Mouse (Mus musculus) embryonic facial prominence, embryonic 13.5 days (tissue): ENCODE data around the gene Prdm13. TPM values are rescaled to one million over a fixed set of nuclear protein-coding genes. Genes with fewer than 3 reads are reported as not detected.

Source experiments
- ATAC-seq: fragments of 200-750 bp; cut with Nextera tagmentation; 2 replicates; pipeline ENCODE4 v1.8.0; 2017; ENCODE audit warnings: low read depth; ENCODE audit not compliant: insufficient number of reproducible peaks, insufficient read depth, low FRiP score, low TSS enrichment
- H3K27ac ChIP-seq: fragments of 300-500 bp; sonication (generic); 2 replicates; pipeline ENCODE4 v1.5.1; 2015; ENCODE audit warnings: moderate library complexity, mild to moderate bottlenecking, inconsistent platforms
- H3K27me3 ChIP-seq: fragments of 300-500 bp; sonication (generic); 2 replicates; pipeline ENCODE4 v1.6.1; 2015; ENCODE audit warnings: mild to moderate bottlenecking, inconsistent platforms
- H3K36me3 ChIP-seq: fragments of 300-500 bp; sonication (generic); 2 replicates; pipeline ENCODE4 v1.6.1; 2015; ENCODE audit warnings: mild to moderate bottlenecking, inconsistent platforms
- H3K4me1 ChIP-seq: fragments of 300-500 bp; sonication (generic); 2 replicates; pipeline ENCODE4 v1.6.1; 2015; ENCODE audit warnings: inconsistent platforms
- H3K4me2 ChIP-seq: fragments of 300-500 bp; sonication (generic); 2 replicates; pipeline ENCODE4 v1.6.1; 2015; ENCODE audit warnings: moderate library complexity, mild to moderate bottlenecking, inconsistent platforms
- H3K4me3 ChIP-seq: fragments of 300-500 bp; sonication (generic); 2 replicates; pipeline ENCODE4 v1.5.1; 2015; ENCODE audit warnings: mild to moderate bottlenecking, inconsistent platforms
- H3K9ac ChIP-seq: fragments of 300-500 bp; sonication (generic); 2 replicates; pipeline ENCODE4 v1.6.1; 2015; ENCODE audit warnings: mild to moderate bottlenecking, inconsistent platforms
- H3K9me3 ChIP-seq: fragments of 300-500 bp; sonication (generic); 2 replicates; pipeline ENCODE4 v1.6.1; 2016; ENCODE audit warnings: inconsistent platforms
- WGBS: fragments of 180-500 bp; shearing (Covaris S2); methylation state at CpG from one replicate; pipeline ENCODE4 v1.1.7; 2015; ENCODE audit warnings: mixed read lengths; 5-methylcytosine and 5-hydroxymethylcytosine counted together
- polyA plus RNA-seq: library from polyadenylated mRNA; unstranded; fragments of >200 nt; fragmentation: Nextera tagmentation; extraction: Ambion mirVana; gene quantifications from 2 replicates; pipeline ENCODE4 v1.2.1, GENCODE M21; 2015

Gene Prdm13
- polyA plus RNA-seq, 1 experiment from 2014 or later = not detected

DNA sequence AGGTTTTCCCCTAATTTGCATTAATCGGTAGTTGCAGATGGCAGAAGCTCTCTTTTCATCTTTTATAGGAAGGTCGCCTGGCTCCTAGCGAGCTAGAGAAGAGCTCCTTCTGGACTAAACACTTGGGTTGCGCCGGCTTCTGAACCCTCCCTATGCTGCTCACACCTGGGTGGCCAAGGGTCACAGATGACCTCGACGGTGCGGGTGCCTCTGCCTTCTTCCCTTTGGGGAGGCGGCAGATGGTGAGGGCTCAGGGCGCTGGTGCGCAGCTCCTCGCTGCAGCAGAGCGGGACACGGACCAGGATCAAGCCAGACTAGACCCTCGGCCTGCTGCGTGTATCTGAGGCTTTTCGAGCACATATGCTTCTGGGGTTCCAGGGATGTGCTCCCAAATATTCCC is 11.7 kb downstream of the Prdm13 start:
- Histone ChIP-seq H3K4me2 (no peak overlapping the region), H3K4me1 (peaks cover 9% of the 10 kb centered on the region), H3K36me3 (no peaks in the 10 kb centered on the region), H3K27me3 (peaks cover 89% of the 10 kb centered on the region), H3K9ac (no peak overlapping the region), H3K27ac (no peak overlapping the region), H3K9me3 (no peaks in the 10 kb centered on the region), H3K4me3 (no peak overlapping the region)
- no peak for ATAC-seq
- WGBS = 3% methylated on average over 17 of the region's 17 CpGs

DNA sequence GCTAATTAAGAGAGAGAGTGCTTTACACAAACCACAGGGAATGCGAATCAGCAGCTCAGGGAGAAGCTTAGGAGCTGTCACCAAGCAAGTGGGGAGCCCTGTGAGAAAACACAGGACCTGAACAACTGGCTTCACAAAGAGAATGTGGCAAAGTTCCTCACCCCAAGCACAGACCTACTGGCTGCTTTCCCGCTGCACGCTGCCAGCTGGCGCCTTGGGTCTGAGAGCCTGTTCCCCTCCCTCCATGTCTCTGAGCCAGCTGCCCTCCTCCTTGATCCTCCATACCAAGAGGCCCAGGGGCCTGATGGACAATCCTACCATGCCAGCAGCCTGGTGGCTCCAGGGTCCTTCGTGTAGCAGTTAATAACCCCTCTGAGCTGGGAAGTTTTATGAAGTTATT is 19.8 kb downstream of the Prdm13 start:
- H3K4me3 ChIP-seq = no peak overlapping the region
- no peaks in the 10 kb centered on the region for H3K36me3 ChIP-seq
- no peak overlapping the region for H3K27ac ChIP-seq
- no peak for ATAC-seq
- H3K4me2 ChIP-seq = no peak overlapping the region
- H3K9ac ChIP-seq = no peak overlapping the region
- 8% methylated on average over 5 of the region's 5 CpGs for WGBS
- H3K27me3 ChIP-seq = peaks cover 30% of the 10 kb centered on the region
- H3K4me1 ChIP-seq = no peaks in the 10 kb centered on the region
- no peaks in the 10 kb centered on the region for H3K9me3 ChIP-seq

DNA sequence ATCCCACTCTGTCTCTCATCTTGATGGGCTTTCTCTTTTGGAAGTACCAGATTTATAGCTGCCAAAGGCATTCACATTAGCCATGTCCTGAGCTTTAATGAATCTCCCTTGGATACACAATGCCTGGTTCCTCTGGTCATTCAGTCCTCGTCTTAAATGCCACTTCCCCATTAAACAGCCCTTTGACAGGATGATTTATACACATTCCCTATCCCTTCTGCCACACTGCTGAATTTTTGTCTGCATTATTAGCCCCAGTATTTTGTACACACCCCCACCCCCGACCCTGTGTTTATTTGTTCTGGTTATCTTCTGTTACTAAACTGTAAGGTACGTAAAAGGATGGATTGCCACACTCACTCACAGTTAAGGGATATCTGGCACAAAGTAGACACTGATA is 27.6 kb downstream of the Prdm13 start:
- 75% methylated on average over 3 of the region's 3 CpGs for WGBS
- Histone ChIP-seq H3K36me3 (no peaks in the 10 kb centered on the region), H3K4me3 (no peak overlapping the region), H3K9ac (no peak overlapping the region), H3K27ac (no peak overlapping the region), H3K9me3 (no peaks in the 10 kb centered on the region), H3K4me1 (no peaks in the 10 kb centered on the region), H3K27me3 (no peaks in the 10 kb centered on the region; the same call in 1 of the 2 replicates), H3K4me2 (no peak overlapping the region)
- no peak for ATAC-seq

DNA sequence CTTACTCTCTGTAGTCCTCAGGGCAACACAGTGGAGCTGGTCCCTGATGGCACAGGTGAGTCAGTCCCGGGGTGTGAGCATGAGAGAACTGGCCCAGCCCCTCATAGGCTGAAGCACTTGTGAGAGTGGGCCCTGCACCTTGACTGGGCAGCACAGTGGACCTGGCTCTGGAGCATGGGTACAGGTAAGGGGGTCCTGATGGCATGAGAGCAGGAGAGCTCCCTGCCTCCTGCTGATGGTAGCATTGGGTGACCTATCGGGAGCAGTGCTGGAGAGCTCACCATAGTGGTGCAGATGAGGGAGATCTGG is 56.5 kb downstream of the Prdm13 start:
- H3K4me3 ChIP-seq = no peak overlapping the region
- no peak overlapping the region for H3K9ac ChIP-seq
- H3K4me1 ChIP-seq = no peaks in the 10 kb centered on the region
- no peak overlapping the region for H3K4me2 ChIP-seq
- no peaks in the 10 kb centered on the region for H3K9me3 ChIP-seq
- no peak for ATAC-seq
- WGBS = 85% methylated on average over 2 of the region's 2 CpGs
- no peaks in the 10 kb centered on the region for H3K36me3 ChIP-seq
- no peaks in the 10 kb centered on the region for H3K27me3 ChIP-seq
- no peak overlapping the region for H3K27ac ChIP-seq

DNA sequence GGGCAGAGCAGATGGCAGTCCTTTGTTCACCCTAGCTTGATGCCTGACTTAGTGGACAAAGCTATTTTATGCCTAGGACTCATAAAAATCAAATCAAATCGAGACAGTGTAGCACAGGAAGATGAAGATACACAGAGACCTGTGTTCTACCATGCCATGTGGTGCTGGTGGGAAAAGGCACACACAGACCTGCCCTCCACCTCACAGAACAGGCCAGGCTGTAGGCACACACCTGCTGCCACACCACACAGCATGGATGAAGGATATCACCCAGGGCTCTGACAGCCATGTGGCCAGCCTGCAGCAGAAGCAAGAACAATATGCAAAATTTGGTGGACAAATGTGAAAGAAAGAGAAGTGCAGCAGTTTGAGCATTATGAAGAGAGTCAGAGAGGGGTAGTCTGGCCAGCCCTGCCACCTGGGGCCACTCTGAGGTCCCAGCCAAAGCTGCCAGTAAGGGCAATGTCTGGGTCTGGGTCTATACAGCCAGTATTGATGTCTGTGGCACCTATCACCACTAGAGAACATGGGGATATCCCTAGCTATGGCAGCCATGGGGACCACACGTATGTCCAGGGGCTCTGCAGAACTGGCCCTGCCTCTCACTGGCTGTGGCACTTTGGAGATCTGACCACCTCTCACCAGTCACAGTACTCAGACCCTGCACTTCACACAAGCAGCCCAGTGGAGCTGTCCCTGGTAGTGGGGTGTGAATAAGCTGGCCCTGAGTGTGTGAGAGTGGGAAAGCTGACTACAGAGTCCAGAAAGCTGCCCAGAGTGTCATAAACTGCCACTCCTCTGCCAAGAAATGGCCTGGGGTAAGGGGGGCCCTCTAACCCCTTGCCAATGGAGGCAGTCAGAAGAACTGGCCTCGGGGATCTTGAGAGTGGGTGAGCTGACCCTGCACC is 57.1 kb downstream of the Prdm13 start:
- WGBS = 62% methylated on average over 3 of the region's 3 CpGs
- Histone ChIP-seq H3K36me3 (no peaks in the 10 kb centered on the region), H3K4me3 (no peak overlapping the region), H3K27me3 (no peaks in the 10 kb centered on the region), H3K4me2 (no peak overlapping the region), H3K9ac (no peak overlapping the region), H3K9me3 (no peaks in the 10 kb centered on the region), H3K4me1 (no peaks in the 10 kb centered on the region), H3K27ac (no peak overlapping the region)
- ATAC-seq = 0 out of 2 replicates have a peak, but pooled peaks have one; percentile 20

Other genes starting within 250 kb of the Prdm13 start
- gene Ccnc, start 41.7 kb upstream of the Prdm13 start, polyA plus RNA-seq = 42.9 and 45.0 TPM in 2 replicates
- 9.4 and 13.9 TPM in 2 replicates for gene Usp45, start 81.2 kb upstream of the Prdm13 start, polyA plus RNA-seq
- gene Tstd3, start 81.2 kb upstream of the Prdm13 start, polyA plus RNA-seq = 7.4 and 7.6 TPM in 2 replicates
- 192 and 206 TPM in 2 replicates for gene Pnisr, start 161.6 kb upstream of the Prdm13 start, polyA plus RNA-seq
- 13.2 and 15.2 TPM in 2 replicates for gene Coq3, start 193.7 kb upstream of the Prdm13 start, polyA plus RNA-seq
- 7.7 and 8.3 TPM in 2 replicates for gene Faxc, start 245.4 kb upstream of the Prdm13 start, polyA plus RNA-seq